Mouse (Mus musculus): ENCODE data around the gene Wrap73. TPM values are rescaled to one million over a fixed set of nuclear protein-coding genes. Genes with fewer than 3 reads are reported as not detected.

Gene Wrap73
- total RNA-seq, 1 experiment: 24.9 TPM

DNA sequence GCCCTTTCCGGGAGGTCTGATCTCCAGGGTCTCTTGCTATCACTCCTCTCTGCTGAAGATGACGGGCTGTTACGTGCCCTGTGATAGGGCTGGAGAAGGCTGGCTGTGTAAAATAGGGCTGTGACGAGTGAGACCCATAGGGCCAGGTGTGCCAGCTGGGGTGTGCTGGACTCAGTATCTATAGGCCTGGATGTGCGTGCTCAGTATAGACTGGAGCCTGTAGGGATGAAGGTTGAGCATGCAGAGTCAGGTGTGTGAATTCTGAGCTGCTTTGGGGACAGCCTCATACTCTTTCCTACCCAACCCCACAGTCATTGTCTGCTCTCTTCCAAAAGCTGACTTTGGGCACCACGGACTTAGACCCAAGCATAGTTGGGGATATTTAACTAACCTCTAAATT lies 55.8 kb downstream of the Wrap73 start:
- TF ChIP-seq ZC3H11A (IDR thresholded peaks at IDR 0.05; ENCODE audit: borderline replicate concordance, low read depth, low read length): no peak
- TF ChIP-seq HCFC1 (IDR thresholded peaks at IDR 0.05; ENCODE audit: borderline replicate concordance, insufficient read depth, low read length): no peak
- no peak for TF ChIP-seq MAFK (IDR thresholded peaks at IDR 0.05; ENCODE audit: insufficient read depth, low read depth, low read length)
- no peak for TF ChIP-seq CHD2 (IDR thresholded peaks at IDR 0.05; ENCODE audit: low read depth, low read length)
- no peak for TF ChIP-seq ZNF384 (IDR thresholded peaks at IDR 0.05; ENCODE audit: low read depth, low read length)
- no peak for DNase-seq (ENCODE audit: low read depth, low spot score)
- Histone ChIP-seq H3K4me1 (ENCODE audit: control insufficient read depth in 2 of 2, insufficient read depth in 2 of 2, low read length in 2 of 2, poor library complexity in 1 of 2) (no peaks in the 10 kb centered on the region), H3K9me3 (ENCODE audit: control insufficient read depth, insufficient read depth, low read depth, low read length) (no peaks in the 10 kb centered on the region), H3K27ac (ENCODE audit: insufficient read depth, low read depth, low read length, poor library complexity, severe bottlenecking) (no peak overlapping the region), H3K36me3 (ENCODE audit: control insufficient read depth, insufficient read depth, low read length, poor library complexity, severe bottlenecking) (no peaks in the 10 kb centered on the region), H3K9ac (ENCODE audit: insufficient read depth, low read depth, low read length, poor library complexity, severe bottlenecking) (no peak overlapping the region), H3K4me3 (ENCODE audit: insufficient read depth in 1 of 2, low read depth in 1 of 2, low read length in 2 of 2, poor library complexity in 1 of 2, severe bottlenecking in 1 of 2) (no peak overlapping the region)
- in situ Hi-C loops (cut with MboI; ENCODE audit: low sequenced_read_pairs in 2 of 2, unreplicated experiment in 2 of 2): no loop called here

GRCm38 (mm10) chr4:154198377-154198961 lies 56.3 kb downstream of the Wrap73 start:
- no peak overlapping the region for H3K27ac ChIP-seq (ENCODE audit: insufficient read depth, low read depth, low read length, poor library complexity, severe bottlenecking)
- DNase-seq (ENCODE audit: low read depth, low spot score): no peak
- no peaks in the 10 kb centered on the region for H3K9me3 ChIP-seq (ENCODE audit: control insufficient read depth, insufficient read depth, low read depth, low read length)
- in situ Hi-C loops (cut with MboI; ENCODE audit: low sequenced_read_pairs in 2 of 2, unreplicated experiment in 2 of 2): no loop called here
- H3K4me3 ChIP-seq (ENCODE audit: insufficient read depth in 1 of 2, low read depth in 1 of 2, low read length in 2 of 2, poor library complexity in 1 of 2, severe bottlenecking in 1 of 2): no peak overlapping the region
- H3K4me1 ChIP-seq (ENCODE audit: control insufficient read depth in 2 of 2, insufficient read depth in 2 of 2, low read length in 2 of 2, poor library complexity in 1 of 2): no peaks in the 10 kb centered on the region
- TF ChIP-seq ZNF384 (IDR thresholded peaks at IDR 0.05; ENCODE audit: low read depth, low read length): no peak
- TF ChIP-seq MAFK (IDR thresholded peaks at IDR 0.05; ENCODE audit: insufficient read depth, low read depth, low read length): no peak
- no peak for TF ChIP-seq ZC3H11A (IDR thresholded peaks at IDR 0.05; ENCODE audit: borderline replicate concordance, low read depth, low read length)
- TF ChIP-seq CHD2 (IDR thresholded peaks at IDR 0.05; ENCODE audit: low read depth, low read length): no peak
- no peak for TF ChIP-seq HCFC1 (IDR thresholded peaks at IDR 0.05; ENCODE audit: borderline replicate concordance, insufficient read depth, low read length)
- H3K9ac ChIP-seq (ENCODE audit: insufficient read depth, low read depth, low read length, poor library complexity, severe bottlenecking): no peak overlapping the region
- no peaks in the 10 kb centered on the region for H3K36me3 ChIP-seq (ENCODE audit: control insufficient read depth, insufficient read depth, low read length, poor library complexity, severe bottlenecking)

DNA sequence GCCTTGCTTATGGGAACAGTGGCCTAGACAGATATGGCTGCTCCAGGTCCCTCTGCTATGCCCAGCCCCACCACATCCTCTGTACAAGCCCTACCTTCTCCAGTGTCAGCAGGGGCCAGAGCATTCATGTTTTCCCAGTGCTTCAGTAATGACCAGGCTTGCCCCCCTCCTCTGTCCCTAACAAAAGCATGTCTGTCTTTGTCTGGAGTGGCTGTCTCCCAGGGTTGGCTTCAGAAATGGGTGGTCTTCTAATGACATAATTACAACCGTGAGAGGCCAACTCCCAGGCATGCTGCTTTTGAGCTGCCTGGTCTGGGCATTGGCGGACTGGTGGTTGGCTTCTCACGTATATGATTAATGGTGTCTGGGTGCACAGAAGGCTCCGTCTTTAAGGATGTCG lies 59.3 kb downstream of the Wrap73 start:
- DNase-seq (ENCODE audit: low read depth, low spot score): no peak
- TF ChIP-seq ZNF384 (IDR thresholded peaks at IDR 0.05; ENCODE audit: low read depth, low read length): no peak
- TF ChIP-seq CHD2 (IDR thresholded peaks at IDR 0.05; ENCODE audit: low read depth, low read length): no peak
- TF ChIP-seq MAFK (IDR thresholded peaks at IDR 0.05; ENCODE audit: insufficient read depth, low read depth, low read length): no peak
- TF ChIP-seq HCFC1 (IDR thresholded peaks at IDR 0.05; ENCODE audit: borderline replicate concordance, insufficient read depth, low read length): no peak
- no peak for TF ChIP-seq ZC3H11A (IDR thresholded peaks at IDR 0.05; ENCODE audit: borderline replicate concordance, low read depth, low read length)
- no peaks in the 10 kb centered on the region for H3K4me1 ChIP-seq (ENCODE audit: control insufficient read depth in 2 of 2, insufficient read depth in 2 of 2, low read length in 2 of 2, poor library complexity in 1 of 2)
- H3K9ac ChIP-seq (ENCODE audit: insufficient read depth, low read depth, low read length, poor library complexity, severe bottlenecking): no peak overlapping the region
- no peaks in the 10 kb centered on the region for H3K36me3 ChIP-seq (ENCODE audit: control insufficient read depth, insufficient read depth, low read length, poor library complexity, severe bottlenecking)
- H3K27ac ChIP-seq (ENCODE audit: insufficient read depth, low read depth, low read length, poor library complexity, severe bottlenecking): no peak overlapping the region
- in situ Hi-C loops (cut with MboI; ENCODE audit: low sequenced_read_pairs in 2 of 2, unreplicated experiment in 2 of 2): no loop called here
- H3K9me3 ChIP-seq (ENCODE audit: control insufficient read depth, insufficient read depth, low read depth, low read length): no peaks in the 10 kb centered on the region
- no peak overlapping the region for H3K4me3 ChIP-seq (ENCODE audit: insufficient read depth in 1 of 2, low read depth in 1 of 2, low read length in 2 of 2, poor library complexity in 1 of 2, severe bottlenecking in 1 of 2)

- Histone ChIP-seq H3K4me3 (ENCODE audit: insufficient read depth in 1 of 2, low read depth in 1 of 2, low read length in 2 of 2, poor library complexity in 1 of 2, severe bottlenecking in 1 of 2) (no peak overlapping the region), H3K9me3 (ENCODE audit: control insufficient read depth, insufficient read depth, low read depth, low read length) (no peaks in the 10 kb centered on the region), H3K4me1 (ENCODE audit: control insufficient read depth in 2 of 2, insufficient read depth in 2 of 2, low read length in 2 of 2, poor library complexity in 1 of 2) (0 out of 4 replicates have a peak, but pooled peaks cover 0 to 2% of the 10 kb centered on the region in 2 experiments), H3K27ac (ENCODE audit: insufficient read depth, low read depth, low read length, poor library complexity, severe bottlenecking) (no peak overlapping the region), H3K9ac (ENCODE audit: insufficient read depth, low read depth, low read length, poor library complexity, severe bottlenecking) (no peak overlapping the region), H3K36me3 (ENCODE audit: control insufficient read depth, insufficient read depth, low read length, poor library complexity, severe bottlenecking) (no peaks in the 10 kb centered on the region)
- DNase-seq (ENCODE audit: low read depth, low spot score): no peak
- no peak for TF ChIP-seq ZNF384 (IDR thresholded peaks at IDR 0.05; ENCODE audit: low read depth, low read length)
- no peak for TF ChIP-seq MAFK (IDR thresholded peaks at IDR 0.05; ENCODE audit: insufficient read depth, low read depth, low read length)
- TF ChIP-seq ZC3H11A (IDR thresholded peaks at IDR 0.05; ENCODE audit: borderline replicate concordance, low read depth, low read length): no peak
- no peak for TF ChIP-seq HCFC1 (IDR thresholded peaks at IDR 0.05; ENCODE audit: borderline replicate concordance, insufficient read depth, low read length)
- no peak for TF ChIP-seq CHD2 (IDR thresholded peaks at IDR 0.05; ENCODE audit: low read depth, low read length)
- in situ Hi-C loops (cut with MboI; ENCODE audit: low sequenced_read_pairs in 2 of 2, unreplicated experiment in 2 of 2): no loop called here
Measured at GRCm38 (mm10) chr4:154204532-154204931, 62.4 kb downstream of the Wrap73 start.

Data from ES-E14 (cell line).